Mouse (Mus musculus): ENCODE data around the gene Tenm3. TPM values are rescaled to one million over a fixed set of nuclear protein-coding genes. Genes with fewer than 3 reads are reported as not detected.

Gene Tenm3
- total and polyA plus RNA-seq, 3 experiments: 0.03 to 0.08 (median 0.07) TPM

GRCm38 (mm10) chr8:48373404-48373803 is 470.3 kb downstream of the Tenm3 start:
- Histone ChIP-seq H3K79me2 (replicated peaks; ENCODE audit: control insufficient read depth, extremely low read depth, insufficient read depth, poor library complexity, severe bottlenecking) (no peaks in the 10 kb centered on the region), H3K4me2 (ENCODE audit: insufficient read depth, low read depth, poor library complexity, severe bottlenecking) (no peak overlapping the region), H3K9me3 (replicated peaks; ENCODE audit: low read length) (peaks cover 54% of the 10 kb centered on the region), H3K27ac (ENCODE audit: insufficient read depth, low read depth) (no peak overlapping the region), H3K36me3 (replicated peaks in 1 of 2; ENCODE audit: control insufficient read depth in 1 of 2, insufficient read depth in 1 of 2, low read length in 1 of 2) (no peaks in the 10 kb centered on the region), H3K4me3 (replicated peaks in 1 of 3; ENCODE audit: low read depth in 2 of 3, low read length in 2 of 3, poor library complexity in 1 of 3) (no peak overlapping the region), H3K4me1 (ENCODE audit: control insufficient read depth in 1 of 2, insufficient read depth in 2 of 2) (no peaks in the 10 kb centered on the region), H3K27me3 (replicated peaks) (no peaks in the 10 kb centered on the region), H3K9ac (ENCODE audit: insufficient read depth, low read depth) (no peak overlapping the region)
- in situ Hi-C loops (cut with MboI; ENCODE audit: low pct_ligation_motif_present, low pct_unique_long_range_greater_than_20kb, low sequenced_read_pairs): no loop called here
- dilution Hi-C loops (cut with MboI; ENCODE audit: extremely low pct_ligation_motif_present, extremely low pct_unique_long_range_greater_than_20kb, low sequenced_read_pairs): no loop called here
- TF ChIP-seq SIN3A (IDR thresholded peaks at IDR 0.05; ENCODE audit: low read length) (no peak), JUND (conservative IDR thresholded peaks at IDR 0.05; ENCODE audit: low read depth, low read length) (no peak)
- no peak for DNase-seq (ENCODE audit: extremely low read depth)

- Histone ChIP-seq H3K79me2 (replicated peaks; ENCODE audit: control insufficient read depth, extremely low read depth, insufficient read depth, poor library complexity, severe bottlenecking) (no peaks in the 10 kb centered on the region), H3K9ac (ENCODE audit: insufficient read depth, low read depth) (no peak overlapping the region), H3K27ac (ENCODE audit: insufficient read depth, low read depth) (no peak overlapping the region), H3K4me3 (replicated peaks in 1 of 3; ENCODE audit: low read depth in 2 of 3, low read length in 2 of 3, poor library complexity in 1 of 3) (no peak overlapping the region), H3K27me3 (replicated peaks) (no peaks in the 10 kb centered on the region), H3K4me1 (ENCODE audit: control insufficient read depth in 1 of 2, insufficient read depth in 2 of 2) (no peaks in the 10 kb centered on the region), H3K9me3 (replicated peaks; ENCODE audit: low read length) (peaks cover 66% of the 10 kb centered on the region), H3K36me3 (replicated peaks in 1 of 2; ENCODE audit: control insufficient read depth in 1 of 2, insufficient read depth in 1 of 2, low read length in 1 of 2) (no peaks in the 10 kb centered on the region), H3K4me2 (ENCODE audit: insufficient read depth, low read depth, poor library complexity, severe bottlenecking) (no peak overlapping the region)
- TF ChIP-seq TBP (conservative IDR thresholded peaks at IDR 0.05; ENCODE audit: low read depth, low read length) (no peak), E2F4 (IDR thresholded peaks at IDR 0.05; ENCODE audit: insufficient replicate concordance, low read depth, low read length) (no peak), MEF2A (IDR thresholded peaks at IDR 0.05; ENCODE audit: borderline replicate concordance, low read depth, low read length) (no peak), CTCF (conservative IDR thresholded peaks at IDR 0.05 in 1 of 2, IDR thresholded peaks at IDR 0.05 in 1 of 2; ENCODE audit: low read depth in 2 of 2, low read length in 2 of 2) (no peak)
- dilution Hi-C loops (cut with MboI; ENCODE audit: extremely low pct_ligation_motif_present, extremely low pct_unique_long_range_greater_than_20kb, low sequenced_read_pairs): no loop called here
- in situ Hi-C loops (cut with MboI; ENCODE audit: low pct_ligation_motif_present, low pct_unique_long_range_greater_than_20kb, low sequenced_read_pairs): no loop called here
- no peak for DNase-seq (ENCODE audit: extremely low read depth)
Measured at GRCm38 (mm10) chr8:48367164-48367563, 476.6 kb downstream of the Tenm3 start.

GRCm38 (mm10) chr8:48356849-48357248 is 486.9 kb downstream of the Tenm3 start:
- Histone ChIP-seq H3K4me2 (ENCODE audit: insufficient read depth, low read depth, poor library complexity, severe bottlenecking) (no peak overlapping the region), H3K9ac (ENCODE audit: insufficient read depth, low read depth) (no peak overlapping the region), H3K4me3 (replicated peaks in 1 of 3; ENCODE audit: low read depth in 2 of 3, low read length in 2 of 3, poor library complexity in 1 of 3) (no peak overlapping the region), H3K27me3 (replicated peaks) (no peaks in the 10 kb centered on the region), H3K36me3 (replicated peaks in 1 of 2; ENCODE audit: control insufficient read depth in 1 of 2, insufficient read depth in 1 of 2, low read length in 1 of 2) (no peaks in the 10 kb centered on the region), H3K9me3 (replicated peaks; ENCODE audit: low read length) (peaks cover 67% of the 10 kb centered on the region), H3K79me2 (replicated peaks; ENCODE audit: control insufficient read depth, extremely low read depth, insufficient read depth, poor library complexity, severe bottlenecking) (no peaks in the 10 kb centered on the region), H3K4me1 (ENCODE audit: control insufficient read depth in 1 of 2, insufficient read depth in 2 of 2) (no peaks in the 10 kb centered on the region), H3K27ac (ENCODE audit: insufficient read depth, low read depth) (no peak overlapping the region)
- TF ChIP-seq TCF12 (IDR thresholded peaks at IDR 0.05; ENCODE audit: low read depth, low read length): no peak
- TF ChIP-seq ZMIZ1 (IDR thresholded peaks at IDR 0.05; ENCODE audit: low read depth, low read length): no peak
- TF ChIP-seq MXI1 (IDR thresholded peaks at IDR 0.05; ENCODE audit: low read depth, low read length): no peak
- no peak for TF ChIP-seq UBTF (IDR thresholded peaks at IDR 0.05; ENCODE audit: low read depth, low read length)
- TF ChIP-seq POLR2A (IDR thresholded peaks at IDR 0.05; ENCODE audit: low read depth, low read length): no peak
- no peak for TF ChIP-seq TBP (conservative IDR thresholded peaks at IDR 0.05; ENCODE audit: low read depth, low read length)
- no peak for TF ChIP-seq ELF1 (IDR thresholded peaks at IDR 0.05; ENCODE audit: low read depth, low read length)
- no peak for TF ChIP-seq MYC (IDR thresholded peaks at IDR 0.05; ENCODE audit: low read depth, low read length)
- no peak for DNase-seq (ENCODE audit: extremely low read depth)
- in situ Hi-C loops (cut with MboI; ENCODE audit: low pct_ligation_motif_present, low pct_unique_long_range_greater_than_20kb, low sequenced_read_pairs) (no loop called here), dilution Hi-C loops (cut with MboI; ENCODE audit: extremely low pct_ligation_motif_present, extremely low pct_unique_long_range_greater_than_20kb, low sequenced_read_pairs) (no loop called here)

Measured in CH12.LX (cell line).